Comparison of ENCODE assay signal across 8 mouse cellular contexts in genomic region chr6:119104246-119104645, GRCm38 (mm10).
A peak's percentile ranks its signal among the peaks of the same experiment; 100 is the strongest.
DNase-seq lines count a peak whose midpoint lies in the region; ATAC-seq and TF ChIP-seq lines count a peak whose summit lies in the region.

No protein-coding gene starts in this region.

- ATAC-seq in heart, embryonic 11.5 days (replicated peaks; ENCODE audit: insufficient number of reproducible peaks, low FRiP score, low TSS enrichment): no peak
- no peak for ATAC-seq in forebrain, postnatal 0 days
- ATAC-seq in kidney, embryonic 14.5 days (ENCODE audit: low FRiP score, low TSS enrichment): peak; percentile 22; the same call in 1 of the 2 replicates
- ATAC-seq in liver, embryonic 11.5 days (replicated peaks; ENCODE audit: low FRiP score): no peak

- no peaks in the 10 kb centered on the region for H3K9me3 ChIP-seq in heart, embryonic 11.5 days (replicated peaks; ENCODE audit: control insufficient read depth, low read length)
- H3K9me3 ChIP-seq in forebrain, postnatal 0 days (ENCODE audit: low read length): no peaks in the 10 kb centered on the region
- no peaks in the 10 kb centered on the region for H3K9me3 ChIP-seq in kidney, embryonic 14.5 days (ENCODE audit: control insufficient read depth, low read length)
- no peaks in the 10 kb centered on the region for H3K9me3 ChIP-seq in liver, embryonic 11.5 days (ENCODE audit: control insufficient read depth, low read length)

- H3K4me2 ChIP-seq in heart, embryonic 11.5 days: no peak overlapping the region
- peak overlapping the region; percentile 81 for H3K4me2 ChIP-seq in forebrain, postnatal 0 days (ENCODE audit: low read depth)
- H3K4me2 ChIP-seq in kidney, embryonic 14.5 days (replicated peaks; ENCODE audit: low read depth, low read length): no peak overlapping the region
- no peak overlapping the region for H3K4me2 ChIP-seq in liver, embryonic 11.5 days

- no peak for TF ChIP-seq POLR2A in heart, adult 2 months (IDR thresholded peaks at IDR 0.05; ENCODE audit: insufficient read depth, low read depth, low read length)

- no peak overlapping the region for H3K4me3 ChIP-seq in heart, adult 2 months
- H3K4me3 ChIP-seq in heart, embryonic 11.5 days (ENCODE audit: low read depth, low read length): no peak overlapping the region
- no peak overlapping the region for H3K4me3 ChIP-seq in forebrain, postnatal 0 days (ENCODE audit: low read depth, low read length)
- no peak overlapping the region for H3K4me3 ChIP-seq in kidney, embryonic 14.5 days (ENCODE audit: low read length)
- H3K4me3 ChIP-seq in liver, embryonic 11.5 days (ENCODE audit: low read depth, low read length): no peak overlapping the region

- intact Hi-C loops in heart, adult 2 months (cut with DNase I): loop anchor here (2.0 to 10.0 kb wide), 3 partner anchors 57 to 259 kb away; no protein-coding TSS in a partner anchor

- peak; percentile 65; the same call in 1 of the 2 replicates for TF ChIP-seq EP300 in heart, adult 2 months (IDR thresholded peaks at IDR 0.05; ENCODE audit: insufficient read depth, low read depth, low read length)

- peaks cover 3% of the 10 kb centered on the region; the same call in 1 of the 2 replicates for H3K4me1 ChIP-seq in heart, adult 2 months (ENCODE audit: control insufficient read depth, insufficient read depth, low read length)
- peaks cover 42% of the 10 kb centered on the region for H3K4me1 ChIP-seq in heart, embryonic 11.5 days (ENCODE audit: control insufficient read depth, insufficient read depth, low read length)
- H3K4me1 ChIP-seq in forebrain, postnatal 0 days (ENCODE audit: insufficient read depth): peaks cover 44% of the 10 kb centered on the region
- H3K4me1 ChIP-seq in kidney, embryonic 14.5 days (ENCODE audit: control insufficient read depth, insufficient read depth, low read length): no peaks in the 10 kb centered on the region
- no peaks in the 10 kb centered on the region; the same call in 1 of the 2 replicates for H3K4me1 ChIP-seq in liver, embryonic 11.5 days (replicated peaks; ENCODE audit: control insufficient read depth, insufficient read depth, low read length)

- peak; percentile 85 for TF ChIP-seq CTCF in heart, adult 2 months (IDR thresholded peaks at IDR 0.05)
- peak; percentile 94 for TF ChIP-seq CTCF in forebrain, postnatal 0 days (IDR thresholded peaks at IDR 0.05; ENCODE audit: low read depth)

- H3K9ac ChIP-seq in heart, adult 2 months (ENCODE audit: low read depth, low read length): no peak overlapping the region
- H3K9ac ChIP-seq in heart, embryonic 11.5 days (ENCODE audit: low read depth, low read length): no peak overlapping the region
- no peak overlapping the region for H3K9ac ChIP-seq in forebrain, postnatal 0 days
- no peak overlapping the region for H3K9ac ChIP-seq in kidney, embryonic 14.5 days (ENCODE audit: low read depth, low read length)
- no peak overlapping the region for H3K9ac ChIP-seq in liver, embryonic 11.5 days (ENCODE audit: low read depth, low read length)

- peaks cover 2% of the 10 kb centered on the region; the same call in 1 of the 2 replicates for H3K79me2 ChIP-seq in heart, adult 2 months (replicated peaks; ENCODE audit: control insufficient read depth, insufficient read depth, low read length)

- H3K27ac ChIP-seq in heart, adult 2 months: no peak overlapping the region
- H3K27ac ChIP-seq in heart, embryonic 11.5 days (ENCODE audit: low read depth, low read length): no peak overlapping the region
- H3K27ac ChIP-seq in forebrain, postnatal 0 days (ENCODE audit: low read depth, low read length): no peak overlapping the region
- no peak overlapping the region for H3K27ac ChIP-seq in kidney, embryonic 14.5 days (ENCODE audit: low read depth, low read length)
- no peak overlapping the region for H3K27ac ChIP-seq in liver, embryonic 11.5 days (ENCODE audit: low read depth, low read length)

- 36% methylated on average over 8 of the region's 8 CpGs for WGBS in heart, adult 2 months
- 41% methylated on average over 8 of the region's 8 CpGs for WGBS in heart, embryonic 11.5 days (ENCODE audit: insufficient replicate concordance)
- 43% methylated on average over 8 of the region's 8 CpGs for WGBS in forebrain, postnatal 0 days
- 39% methylated on average over 8 of the region's 8 CpGs for WGBS in kidney, embryonic 14.5 days
- WGBS in liver, embryonic 11.5 days: 34% methylated on average over 8 of the region's 8 CpGs

- no peaks in the 10 kb centered on the region for H3K27me3 ChIP-seq in heart, adult 2 months (ENCODE audit: control insufficient read depth, insufficient read depth, low read length)
- H3K27me3 ChIP-seq in heart, embryonic 11.5 days (ENCODE audit: control insufficient read depth, insufficient read depth, low read length): peaks cover 17% of the 10 kb centered on the region; the same call in 1 of the 2 replicates
- H3K27me3 ChIP-seq in forebrain, postnatal 0 days (ENCODE audit: insufficient read depth, low read length): no peaks in the 10 kb centered on the region
- peaks cover 26% of the 10 kb centered on the region for H3K27me3 ChIP-seq in kidney, embryonic 14.5 days (ENCODE audit: control insufficient read depth, insufficient read depth, low read length)
- H3K27me3 ChIP-seq in liver, embryonic 11.5 days (replicated peaks; ENCODE audit: control insufficient read depth, insufficient read depth, low read length): peaks cover 48% of the 10 kb centered on the region

- peak; percentile 66 to 78 for DNase-seq in heart, adult 2 months
- DNase-seq in c-Kit-negative CD71-positive TER-119-positive erythroid progenitor cells, embryonic 14.5 days (ENCODE audit: low read depth, low spot score): peak; percentile 40
- DNase-seq in forebrain, postnatal 0 days: peak; percentile 89
- peak; percentile 57 for DNase-seq in liver, embryonic 11.5 days (ENCODE audit: low spot score)
- DNase-seq in ovary, postnatal 10 days (ENCODE audit: low spot score): peak; percentile 61
- peak; percentile 60 for DNase-seq in thymus, postnatal 25 days

- H3K36me3 ChIP-seq in heart, adult 2 months (ENCODE audit: control insufficient read depth, insufficient read depth, low read length): peaks cover 8% of the 10 kb centered on the region
- no peaks in the 10 kb centered on the region for H3K36me3 ChIP-seq in heart, embryonic 11.5 days (ENCODE audit: control insufficient read depth, insufficient read depth, low read length)
- H3K36me3 ChIP-seq in forebrain, postnatal 0 days (ENCODE audit: insufficient read depth): no peaks in the 10 kb centered on the region
- H3K36me3 ChIP-seq in kidney, embryonic 14.5 days (ENCODE audit: control insufficient read depth, insufficient read depth, low read length): no peaks in the 10 kb centered on the region
- H3K36me3 ChIP-seq in liver, embryonic 11.5 days (ENCODE audit: control insufficient read depth, insufficient read depth, low read length): no peaks in the 10 kb centered on the region
